Comparison of ENCODE assay signal across 8 mouse cellular contexts in the genomic region with DNA sequence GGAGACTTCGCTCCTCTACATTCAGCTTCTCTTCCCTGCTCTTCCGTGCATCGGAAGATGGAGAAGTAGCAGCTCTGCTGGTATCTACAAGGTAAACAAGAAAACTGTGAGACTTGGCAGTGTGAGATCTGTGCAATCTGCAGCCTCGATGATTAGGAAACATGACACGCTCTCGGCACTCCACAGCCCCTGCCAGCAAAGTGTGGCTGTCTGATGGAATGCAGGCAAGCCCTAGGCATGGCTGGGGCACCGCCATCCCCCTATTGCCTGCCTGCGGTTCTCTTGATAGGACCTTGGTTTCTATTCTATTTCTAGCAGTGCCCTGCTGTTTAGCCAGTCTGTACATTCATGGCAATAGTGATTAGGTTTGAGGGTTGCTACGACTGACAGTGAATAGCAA. TPM values are rescaled to one million over a fixed set of nuclear protein-coding genes. Genes with fewer than 3 reads are reported as not detected.
DNase-seq lines count a peak whose midpoint lies in the region; ATAC-seq and TF ChIP-seq lines count a peak whose summit lies in the region.

No protein-coding gene starts in this region.

- no peak for TF ChIP-seq CTCF in lung, adult 2 months (IDR thresholded peaks at IDR 0.05; ENCODE audit: insufficient read depth, low read length)

- peaks cover 36% of the 10 kb centered on the region for H3K4me1 ChIP-seq in lung, embryonic 15.5 days
- H3K4me1 ChIP-seq in lung, adult 2 months (ENCODE audit: control insufficient read depth, insufficient read depth, low read length): peaks cover 15% of the 10 kb centered on the region
- peaks cover 53% of the 10 kb centered on the region for H3K4me1 ChIP-seq in heart, embryonic 15.5 days (replicated peaks)

- H3K9ac ChIP-seq in lung, embryonic 15.5 days: no peak overlapping the region
- no peak overlapping the region for H3K9ac ChIP-seq in heart, embryonic 15.5 days

- WGBS in lung, embryonic 15.5 days: 24% methylated on average over 9 of the region's 9 CpGs
- WGBS in lung, adult 2 months: 43% methylated on average over 9 of the region's 9 CpGs
- 10% methylated on average over 9 of the region's 9 CpGs for WGBS in heart, embryonic 15.5 days

- H3K36me3 ChIP-seq in lung, embryonic 15.5 days: no peaks in the 10 kb centered on the region
- no peaks in the 10 kb centered on the region for H3K36me3 ChIP-seq in heart, embryonic 15.5 days

- peak; percentile 29 to 35 for DNase-seq in adrenal gland, postnatal 36 days
- no peak for DNase-seq in adrenal gland, postnatal 4 days (ENCODE audit: low spot score in 2 of 2)
- no peak for DNase-seq in lung, adult 2 months
- DNase-seq in kidney, adult 18-20 months: no peak

- H3K27me3 ChIP-seq in lung, embryonic 15.5 days: no peaks in the 10 kb centered on the region
- peaks cover 24% of the 10 kb centered on the region for H3K27me3 ChIP-seq in heart, embryonic 15.5 days

- no peaks in the 10 kb centered on the region for H3K9me3 ChIP-seq in lung, embryonic 15.5 days
- H3K9me3 ChIP-seq in heart, embryonic 15.5 days (replicated peaks): no peaks in the 10 kb centered on the region

- ATAC-seq in lung, embryonic 15.5 days (ENCODE audit: borderline replicate concordance, extremely low read depth, low FRiP score, low TSS enrichment): no peak
- ATAC-seq in heart, embryonic 15.5 days (replicated peaks; ENCODE audit: insufficient number of reproducible peaks, insufficient read depth, low FRiP score, low read depth): peak; percentile 69
- 0 out of 2 replicates have a peak, but pooled peaks have one; percentile 10 for ATAC-seq in megakaryocyte, adult 5-6 weeks (ENCODE audit: poor library complexity, severe bottlenecking)
- ATAC-seq in inflammation-experienced regulatory T-cells, adult 6 months: no peak

- H3K4me3 ChIP-seq in lung, embryonic 15.5 days: no peak overlapping the region
- H3K4me3 ChIP-seq in lung, adult 2 months (replicated peaks; ENCODE audit: extremely low read depth, low read depth, low read length): no peak overlapping the region
- H3K4me3 ChIP-seq in heart, embryonic 15.5 days: no peak overlapping the region

- TF ChIP-seq POLR2A in lung, adult 2 months (IDR thresholded peaks at IDR 0.05; ENCODE audit: borderline replicate concordance, extremely low read depth, low read depth, low read length): no peak

- H3K4me2 ChIP-seq in lung, embryonic 15.5 days: no peak overlapping the region; the same call in 1 of the 2 replicates
- H3K4me2 ChIP-seq in heart, embryonic 15.5 days: peak overlapping the region; percentile 46

- peak overlapping the region; percentile 25; the same call in 1 of the 2 replicates for H3K27ac ChIP-seq in lung, embryonic 15.5 days
- peak overlapping the region; percentile 59 for H3K27ac ChIP-seq in heart, embryonic 15.5 days

RNA-seq across cellular contexts. Expression of gene Ptpre, which starts 59.7 kb away (rescaled TPM):
- total RNA-seq in adrenal gland, postnatal 36 days (2021): 1 to 10 TPM; 5.0 to 7.4 TPM
- 1 to 10 TPM; 6.6 to 7.7 TPM for total RNA-seq in adrenal gland, postnatal 4 days (2021)
- polyA plus RNA-seq in lung, embryonic 15.5 days (2015; fragmentation: Nextera tagmentation; extraction: Ambion mirVana): 1.7 and 2.2 TPM in 2 replicates
- polyA plus RNA-seq in lung, adult 2 months (2012; rRNA removed): 17.1 and 21.4 TPM in 2 replicates
- polyA plus RNA-seq in heart, embryonic 15.5 days (2015; fragmentation: Nextera tagmentation; extraction: Ambion mirVana): 2.1 and 4.0 TPM in 2 replicates
- 86.4 and 88.1 TPM in 2 replicates for total RNA-seq in megakaryocyte, adult 5-6 weeks (2015)
- 83.6 and 93.5 TPM in 2 replicates for total RNA-seq in megakaryocyte, adult 5-6 weeks (2017)
- 10 to 100 TPM; 29.3 to 32.2 (median 30.3) TPM for polyA plus RNA-seq in inflammation-experienced regulatory T-cells, adult 6 months (2017; shearing (Covaris generic))

Comparison
In these comparisons a context has a peak if more than half of its experiments do, and no peak if none do; other contexts are left out.
1. DNase-seq: peak in adrenal gland, postnatal 36 days (2 of 2); none in adrenal gland, postnatal 4 days (0 of 2), lung, adult 2 months (single experiment) and kidney, adult 18-20 months (single experiment).
2. ATAC-seq: peak in heart, embryonic 15.5 days (single experiment) and megakaryocyte, adult 5-6 weeks (single experiment); none in lung, embryonic 15.5 days (single experiment) and inflammation-experienced regulatory T-cells, adult 6 months (single experiment).